Mouse (Mus musculus) regulatory T cell (primary cell): ENCODE data around the gene Gm28230.

Experiments
- in situ Hi-C: fragments of 300-600 bp; cut with MboI, MseI; formaldehyde crosslinking; loops from one replicate; pipeline ENCODE4 v1.15.1; 2025; ENCODE audit warnings: high pct_unique_total_duplicates

Gm28230 gene

GRCm38 (mm10) chr2:74720955-74721491 lies 5.5 kb upstream of the Gm28230 start:
- in situ Hi-C loops: no loop called here

DNA sequence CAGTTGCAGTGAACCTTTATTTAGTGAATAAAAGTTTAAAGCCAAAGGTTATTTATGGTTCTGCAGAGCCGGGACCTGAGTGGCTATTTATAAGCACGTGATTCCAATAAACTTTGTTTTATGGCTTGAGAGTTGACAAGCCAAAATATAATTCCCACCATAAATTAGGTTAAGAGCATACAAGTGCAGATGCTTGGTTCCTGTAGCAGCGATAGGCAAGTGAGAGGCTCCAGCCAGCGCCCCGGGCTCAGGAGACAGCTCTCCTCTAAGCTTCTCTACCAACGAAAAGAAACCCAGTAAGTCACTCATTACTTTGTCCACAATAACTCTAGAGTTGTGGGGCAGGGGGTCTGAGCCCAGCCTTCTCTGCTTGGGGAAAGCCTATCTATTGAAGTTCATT lies 4.6 kb upstream of the Gm28230 start:
- in situ Hi-C loops: no loop called here

DNA sequence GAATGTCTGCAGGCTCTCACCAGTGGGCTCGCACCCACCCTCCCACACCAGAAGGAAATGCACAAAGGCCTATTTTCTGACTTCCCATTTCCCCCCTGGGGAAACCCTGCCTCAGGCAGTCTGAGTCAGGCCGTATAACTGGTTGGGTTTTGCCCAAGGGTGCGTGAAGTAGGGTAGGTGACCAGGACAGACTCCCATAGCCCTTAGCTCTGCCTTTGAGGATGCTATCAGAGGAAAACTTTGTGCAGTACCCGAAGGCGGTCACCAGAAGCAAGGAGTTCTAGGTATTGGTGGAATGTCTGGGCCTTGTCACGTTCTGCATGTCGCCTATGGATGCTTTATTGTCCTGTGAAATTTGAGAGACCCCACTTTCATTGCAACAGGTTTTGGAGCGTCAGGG lies 3.6 kb upstream of the Gm28230 start:
- in situ Hi-C loops: no loop called here

GRCm38 (mm10) chr2:74724244-74725015 lies 2.1 kb upstream of the Gm28230 start:
- in situ Hi-C loops: no loop called here

DNA sequence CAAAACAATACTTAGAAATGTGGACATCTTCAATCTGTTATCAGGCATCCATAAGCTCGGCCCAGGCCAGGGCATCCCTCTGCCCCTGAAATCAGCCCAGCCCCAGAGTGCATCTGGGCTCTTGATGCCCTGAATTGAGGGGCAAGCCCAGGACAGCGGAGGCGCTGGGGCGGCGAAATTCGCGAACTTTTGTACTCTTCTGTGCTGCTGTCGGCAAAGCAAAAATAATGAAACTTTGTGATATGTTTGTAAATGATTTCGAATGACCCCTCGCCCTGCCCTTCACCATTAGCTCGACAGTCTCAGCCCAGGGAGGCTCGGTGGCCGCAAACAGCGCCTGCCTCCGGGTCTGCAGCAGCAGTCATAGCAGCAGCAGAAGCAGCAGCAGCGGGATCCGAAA lies 1.4 kb upstream of the Gm28230 start:
- in situ Hi-C loops: no loop called here

GRCm38 (mm10) chr2:74726973-74727639 lies 578 bp downstream of the Gm28230 start:
- in situ Hi-C loops: no loop called here

DNA sequence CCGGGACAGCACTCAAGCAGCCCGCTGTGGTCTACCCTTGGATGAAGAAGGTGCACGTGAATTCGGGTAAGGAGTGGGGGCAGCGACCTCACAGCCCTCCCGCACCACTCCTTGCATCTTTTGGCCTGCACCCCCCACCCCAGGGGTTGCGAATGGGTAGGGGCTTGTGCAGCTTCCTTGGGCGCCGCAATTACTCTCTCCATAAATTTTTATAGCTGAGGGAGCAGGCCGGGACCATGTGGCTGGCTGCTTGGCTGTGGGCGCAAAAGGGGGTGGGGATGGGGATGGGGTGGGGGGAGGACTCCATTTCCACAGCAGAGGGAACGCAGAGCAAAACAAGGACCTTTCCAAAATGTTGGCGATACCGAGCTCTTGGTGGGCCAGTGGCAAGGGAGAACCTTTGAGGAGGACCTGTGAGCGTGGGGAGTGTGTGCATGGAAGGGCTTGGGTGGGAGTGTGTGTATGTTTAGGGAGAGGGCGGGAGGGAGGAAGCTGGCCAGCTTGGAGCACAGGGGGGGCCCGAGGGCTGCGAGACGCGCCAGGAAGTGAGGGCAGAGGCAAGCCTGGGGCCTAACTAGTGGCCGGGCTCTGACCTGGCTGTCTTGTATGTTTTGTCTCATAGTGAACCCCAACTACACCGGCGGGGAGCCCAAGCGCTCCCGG lies 1.2 kb downstream of the Gm28230 start:
- in situ Hi-C loops: no loop called here

DNA sequence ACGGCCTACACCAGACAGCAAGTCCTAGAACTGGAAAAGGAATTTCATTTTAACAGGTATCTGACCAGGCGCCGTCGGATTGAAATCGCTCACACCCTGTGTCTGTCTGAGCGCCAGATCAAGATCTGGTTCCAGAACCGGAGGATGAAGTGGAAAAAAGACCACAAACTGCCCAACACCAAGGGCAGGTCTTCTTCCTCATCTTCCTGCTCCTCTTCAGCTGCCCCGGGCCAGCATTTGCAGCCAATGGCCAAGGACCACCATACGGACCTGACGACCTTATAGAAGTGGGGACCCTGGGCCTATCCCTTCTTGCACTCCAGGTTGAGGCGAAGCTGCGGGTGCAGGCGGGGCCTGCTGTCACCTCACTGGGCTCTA lies 1.8 kb downstream of the Gm28230 start:
- in situ Hi-C loops: no loop called here

- in situ Hi-C loops: no loop called here
Measured at GRCm38 (mm10) chr2:74730331-74730730, 3.8 kb downstream of the Gm28230 start.

- in situ Hi-C loops: no loop called here
Measured at GRCm38 (mm10) chr2:74731055-74731454, 4.5 kb downstream of the Gm28230 start.

GRCm38 (mm10) chr2:74731799-74732512 lies 5.4 kb downstream of the Gm28230 start:
- in situ Hi-C loops: no loop called here

DNA sequence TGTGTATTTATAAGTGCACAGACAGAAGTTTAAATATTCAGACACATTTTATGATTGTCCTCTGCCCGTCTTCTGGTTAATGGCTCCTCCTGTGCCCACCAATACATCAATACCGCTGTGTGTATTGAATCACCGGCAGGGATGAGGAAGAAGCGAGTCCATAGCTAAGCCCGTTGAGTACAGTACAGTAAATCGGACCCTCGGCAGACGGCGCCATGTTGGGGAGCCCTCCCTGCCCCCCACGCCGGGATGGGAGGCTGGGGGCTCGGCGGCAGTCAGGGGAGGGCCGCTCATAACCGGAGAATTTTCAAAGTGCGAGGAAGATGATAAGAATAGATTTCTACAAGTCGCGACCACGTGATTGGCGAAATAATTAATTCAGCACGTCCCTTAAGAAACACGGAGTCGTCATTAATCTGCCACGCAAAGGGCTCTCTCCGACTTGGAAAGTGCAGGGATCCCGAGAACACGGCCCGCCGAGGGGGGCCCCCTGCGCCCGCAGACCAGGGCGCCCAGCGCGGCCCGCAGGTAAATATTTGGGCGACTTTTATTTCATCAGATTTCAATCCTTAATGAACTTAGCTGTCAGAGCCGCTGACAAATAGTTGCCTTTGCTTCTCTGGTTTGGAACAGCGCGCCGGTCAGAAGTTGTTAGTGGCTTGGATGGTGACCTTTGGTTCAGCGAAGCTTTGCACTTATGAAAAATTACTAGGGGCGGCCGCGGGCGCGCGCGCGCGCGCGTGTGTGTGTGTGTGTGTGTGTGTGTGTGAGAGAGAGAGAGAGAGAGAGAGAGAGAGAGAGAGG lies 6.2 kb downstream of the Gm28230 start:
- in situ Hi-C loops: no loop called here

DNA sequence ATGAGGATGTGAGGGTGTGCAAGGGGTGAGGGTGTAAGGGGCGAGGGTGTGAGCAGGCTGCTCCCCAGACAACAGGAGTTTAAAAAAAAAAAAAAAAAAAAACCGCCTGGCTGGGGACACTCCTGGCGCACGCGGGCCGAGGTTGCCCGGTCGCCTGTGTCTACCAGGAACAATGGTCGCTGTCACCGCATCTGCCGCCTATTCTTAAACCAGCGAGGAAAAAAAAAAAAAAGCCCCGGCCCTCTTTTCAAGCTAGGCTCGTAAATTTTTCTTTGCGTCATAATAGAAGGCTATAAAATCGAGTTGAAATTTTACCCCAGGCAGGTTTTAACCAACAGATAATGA lies 6.8 kb downstream of the Gm28230 start:
- in situ Hi-C loops: no loop called here

DNA sequence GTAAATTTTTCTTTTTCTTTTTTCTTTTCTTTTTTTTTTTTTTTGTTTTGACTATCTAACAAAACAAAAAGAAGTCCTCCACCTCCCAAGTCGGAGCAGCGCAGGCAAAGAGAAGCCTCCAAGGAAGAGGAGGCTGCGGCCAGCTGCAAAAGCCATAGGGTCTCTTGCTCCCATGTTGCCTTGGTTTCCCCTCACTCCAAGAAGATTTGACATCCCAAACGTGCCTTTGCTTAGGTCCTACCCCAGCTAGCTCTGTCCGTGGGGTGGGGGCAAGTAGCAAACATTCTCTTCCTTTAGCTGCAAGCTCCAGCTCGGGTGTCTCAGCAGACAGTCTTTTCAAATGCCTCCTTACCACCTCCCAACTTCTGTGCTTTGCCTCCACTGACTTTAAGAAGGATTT lies 7.2 kb downstream of the Gm28230 start:
- in situ Hi-C loops: no loop called here

GRCm38 (mm10) chr2:74734451-74734850 lies 7.9 kb downstream of the Gm28230 start:
- in situ Hi-C loops: no loop called here

DNA sequence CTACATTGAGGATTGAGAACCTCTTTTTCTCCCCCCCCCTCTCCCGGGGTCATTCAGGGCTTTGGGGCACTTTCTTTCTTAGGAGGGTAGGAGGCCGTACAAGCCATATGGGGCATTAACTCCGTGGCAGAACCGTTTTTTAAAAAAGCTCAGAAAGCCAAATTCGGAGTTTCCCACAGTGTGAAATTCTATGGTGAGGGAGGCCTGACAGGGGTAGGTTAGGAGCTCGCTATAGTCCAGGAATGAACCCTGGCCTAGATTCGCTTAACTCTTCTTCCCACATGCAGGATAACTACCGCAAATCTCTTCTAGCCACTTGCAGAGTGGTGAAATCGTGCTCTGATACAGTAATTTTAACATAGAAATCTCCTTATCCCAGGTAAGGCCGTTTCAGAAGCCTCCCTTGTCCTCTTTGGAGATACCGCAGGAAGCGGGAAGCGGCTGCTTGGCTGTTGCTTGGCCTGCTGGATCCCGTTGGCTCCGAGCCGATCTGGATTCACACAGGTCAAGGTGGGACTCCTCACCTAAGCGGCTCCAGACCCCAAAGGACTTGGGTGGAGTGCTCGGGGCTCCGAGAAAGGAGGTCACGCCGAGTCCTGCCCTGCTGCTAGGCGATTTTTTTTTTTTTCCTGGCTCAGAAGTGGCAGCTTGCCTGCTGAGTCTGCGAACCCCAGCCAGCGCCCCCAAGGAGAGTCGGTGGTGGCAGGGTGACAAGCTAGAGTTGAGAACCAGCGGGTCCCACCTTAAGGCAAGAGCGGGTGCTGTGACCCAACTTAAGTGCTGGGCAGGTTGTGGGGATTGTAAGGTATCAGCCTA lies 8.7 kb downstream of the Gm28230 start:
- in situ Hi-C loops: loop anchor here (5.0 kb wide), 1 partner anchor 97 kb away; no protein-coding TSS in a partner anchor

DNA sequence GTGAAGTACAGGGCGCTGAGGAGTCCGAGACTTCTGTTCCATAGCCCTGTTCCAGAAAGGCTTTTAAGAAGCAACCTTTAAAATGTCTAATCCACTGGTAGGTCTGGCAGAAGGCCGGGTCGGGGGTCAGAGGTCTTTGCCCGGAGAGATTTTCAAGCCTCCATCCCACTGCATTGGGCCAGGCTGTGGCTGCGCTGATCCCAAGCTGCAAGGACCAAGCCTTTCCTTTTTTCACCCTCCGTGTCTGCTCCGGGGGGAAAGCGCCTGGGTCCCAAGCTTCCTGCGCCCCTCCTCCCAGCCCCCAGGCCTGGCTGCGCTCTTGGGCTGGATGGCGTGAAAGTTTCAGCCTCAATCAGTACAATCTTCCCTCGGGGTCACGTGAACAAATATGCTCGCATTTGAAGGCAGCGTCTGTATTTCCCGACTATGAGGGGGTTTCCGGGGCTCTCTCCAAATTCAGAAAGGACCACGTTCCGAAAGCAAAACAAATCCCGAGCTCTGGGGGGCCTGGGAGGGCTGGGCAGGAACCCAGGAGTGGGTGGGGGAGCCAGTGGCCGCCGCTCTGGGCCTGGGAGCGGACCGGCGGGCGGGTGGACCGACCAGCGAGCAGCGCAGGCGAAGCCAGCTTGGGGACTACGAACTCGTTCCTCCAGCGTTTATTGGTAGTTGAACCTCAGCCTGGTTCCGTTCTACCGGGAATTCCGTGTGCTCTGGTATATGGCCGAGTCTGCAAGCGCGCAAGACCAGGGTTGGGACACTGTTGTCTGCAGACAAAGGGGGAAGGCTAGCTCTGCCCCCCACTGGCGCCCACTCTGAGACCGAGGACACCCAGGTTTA lies 9.5 kb downstream of the Gm28230 start:
- in situ Hi-C loops: loop anchor here (5.0 kb wide), 1 partner anchor 96 kb away; no protein-coding TSS in a partner anchor

DNA sequence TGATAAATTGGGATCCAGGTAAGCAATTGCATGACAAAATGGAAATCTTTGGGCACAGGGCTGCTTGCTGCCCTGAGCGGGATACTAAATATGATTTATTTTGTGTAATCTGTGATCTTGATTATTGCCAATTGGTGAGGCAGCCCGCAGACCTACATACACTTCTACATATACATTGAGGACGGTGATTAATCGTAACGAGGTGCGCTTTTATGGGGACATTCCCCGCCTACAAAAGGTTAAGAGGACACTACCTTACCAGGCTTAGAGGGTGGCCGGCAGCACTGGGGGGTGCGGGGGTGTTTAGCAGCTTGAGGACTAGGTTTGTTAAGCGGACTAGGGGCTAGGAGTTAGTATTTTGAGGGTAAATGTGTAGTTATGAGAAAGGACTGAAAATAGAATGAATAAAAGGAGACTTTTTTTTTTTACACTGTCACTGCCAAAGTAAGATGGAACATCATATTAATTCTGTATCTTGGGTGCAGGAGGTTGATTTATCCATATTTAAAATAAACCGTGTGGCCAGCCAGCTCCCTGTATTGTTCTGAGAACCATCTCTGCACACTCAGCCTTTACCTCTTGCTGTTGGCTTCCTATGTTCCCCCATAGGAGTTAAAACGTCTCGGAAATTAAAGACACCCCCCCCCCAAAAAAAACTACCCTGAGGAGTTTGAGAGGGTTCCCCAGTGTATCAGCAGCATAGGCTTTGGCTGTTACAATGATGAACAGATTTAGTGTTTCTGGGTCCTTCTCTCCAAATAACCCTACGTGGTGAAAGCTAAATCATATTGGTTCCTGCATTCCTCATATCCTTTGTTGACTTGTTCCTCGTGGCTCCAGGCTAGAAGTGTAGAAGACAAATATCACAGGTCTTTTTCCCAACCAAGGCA lies 10.4 kb downstream of the Gm28230 start:
- in situ Hi-C loops: loop anchor here (5.0 kb wide), 1 partner anchor 95 kb away; no protein-coding TSS in a partner anchor
